Mouse (Mus musculus): ENCODE data around the gene Rnf152.

DNA sequence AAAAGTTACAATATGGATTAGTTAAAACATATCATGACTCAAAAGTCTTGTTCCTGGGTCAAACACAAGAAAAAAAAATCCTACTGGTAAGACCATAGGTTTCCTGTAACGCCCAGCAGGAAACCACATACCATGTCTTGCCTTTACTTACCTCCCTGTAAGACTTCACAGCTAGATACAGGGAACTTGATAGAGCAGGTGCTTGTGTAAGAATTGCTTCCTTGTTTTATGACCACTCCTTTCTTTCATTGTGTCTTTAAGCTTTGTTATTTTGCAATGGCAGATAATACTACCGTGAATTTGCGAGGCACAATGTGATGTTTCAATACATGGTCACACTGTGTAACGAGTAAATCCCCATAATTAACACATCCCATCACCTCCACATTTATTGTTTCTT, 71.5 kb downstream of the Rnf152 start:
- no peak for TF ChIP-seq CTCF (conservative IDR thresholded peaks at IDR 0.05; ENCODE audit: low read length)
- no peak for TF ChIP-seq NANOG (IDR thresholded peaks at IDR 0.05; ENCODE audit: borderline replicate concordance, low read length)
